Mouse (Mus musculus): ENCODE measurements at regions not wholly inside any gene's neighbourhood (a gene's known extent, or its start where the extent isn't known, plus 50 kb on each side); places are given as distances from the start of the nearest gene placed in this dataset.

- TF ChIP-seq CTCF (IDR thresholded peaks at IDR 0.05) (no peak), EP300 (IDR thresholded peaks at IDR 0.05) (no peak)
Measured at GRCm38 (mm10) chr5:101146345-101146744, 300.8 kb downstream of the Gpat3 start.

Data from lung, postnatal 0 days (tissue).